Mouse (Mus musculus): ENCODE measurements around the gene Diras1. TPM values are rescaled to one million over a fixed set of nuclear protein-coding genes. Genes with fewer than 3 reads are reported as not detected.
A peak's percentile ranks its signal among the peaks of the same experiment; 100 is the strongest.

The Diras1 gene
- total RNA-seq, 2 experiments from 2014 or later = not detected

- no peak for ATAC-seq (replicated peaks; ENCODE audit: poor library complexity, severe bottlenecking)
Measured at GRCm38 (mm10) chr10:81033586-81033985, 8.1 kb upstream of the Diras1 start.

DNA sequence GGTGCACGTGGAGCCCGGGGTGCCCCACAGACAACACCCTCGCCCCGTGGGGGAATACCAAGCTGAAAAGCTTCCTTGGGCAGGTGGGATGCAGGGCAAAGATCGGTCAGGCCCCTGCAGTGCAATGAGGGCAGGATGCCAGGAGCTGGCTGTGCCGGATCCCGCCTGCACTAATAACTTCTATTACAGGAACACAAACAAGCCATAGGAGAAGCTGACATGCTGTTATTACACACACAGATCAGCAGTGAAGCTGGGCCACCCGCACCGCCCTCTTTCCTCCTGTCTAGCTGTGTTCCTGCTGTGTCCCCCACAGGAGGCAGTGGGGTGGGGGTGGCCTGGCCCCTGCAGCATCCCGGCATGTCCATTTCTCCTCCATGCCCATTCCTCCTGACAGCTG is 3.6 kb upstream of the Diras1 start:
- ATAC-seq (replicated peaks; ENCODE audit: poor library complexity, severe bottlenecking) = no peak

- no peak for ATAC-seq (replicated peaks; ENCODE audit: poor library complexity, severe bottlenecking)
Measured at GRCm38 (mm10) chr10:81028219-81028618, 2.8 kb upstream of the Diras1 start.

DNA sequence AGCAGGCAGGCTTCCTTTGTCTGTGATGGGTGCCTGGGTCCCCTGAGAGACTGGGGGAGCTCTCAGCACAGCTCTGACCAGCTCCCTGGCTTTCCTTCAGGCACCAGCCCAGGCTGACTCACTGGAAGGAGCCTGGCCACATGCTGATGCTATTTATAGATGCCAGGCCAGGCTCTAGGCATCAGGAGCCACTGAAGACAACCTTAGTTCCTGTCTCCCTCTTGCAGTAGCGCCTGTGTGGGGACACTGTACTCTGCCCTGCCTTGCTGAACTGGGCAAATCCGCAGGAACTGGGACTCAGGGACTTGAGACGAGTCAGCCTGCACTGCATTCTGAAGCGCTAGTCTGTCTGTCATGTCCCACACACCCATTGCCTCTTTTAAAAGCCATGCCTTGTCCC is 1.9 kb upstream of the Diras1 start:
- no peak for ATAC-seq (replicated peaks; ENCODE audit: poor library complexity, severe bottlenecking)

- ATAC-seq (replicated peaks; ENCODE audit: poor library complexity, severe bottlenecking) = no peak
Measured at GRCm38 (mm10) chr10:81026857-81027256, 1.4 kb upstream of the Diras1 start.

GRCm38 (mm10) chr10:81025047-81025621 is 328 bp downstream of the Diras1 start:
- peak; percentile 55 for ATAC-seq (replicated peaks; ENCODE audit: poor library complexity, severe bottlenecking)

- no peak for ATAC-seq (replicated peaks; ENCODE audit: poor library complexity, severe bottlenecking)
Measured at GRCm38 (mm10) chr10:81024346-81024937, 1.0 kb downstream of the Diras1 start.

GRCm38 (mm10) chr10:81022744-81023143 is 2.7 kb downstream of the Diras1 start:
- no peak for ATAC-seq (replicated peaks; ENCODE audit: poor library complexity, severe bottlenecking)

DNA sequence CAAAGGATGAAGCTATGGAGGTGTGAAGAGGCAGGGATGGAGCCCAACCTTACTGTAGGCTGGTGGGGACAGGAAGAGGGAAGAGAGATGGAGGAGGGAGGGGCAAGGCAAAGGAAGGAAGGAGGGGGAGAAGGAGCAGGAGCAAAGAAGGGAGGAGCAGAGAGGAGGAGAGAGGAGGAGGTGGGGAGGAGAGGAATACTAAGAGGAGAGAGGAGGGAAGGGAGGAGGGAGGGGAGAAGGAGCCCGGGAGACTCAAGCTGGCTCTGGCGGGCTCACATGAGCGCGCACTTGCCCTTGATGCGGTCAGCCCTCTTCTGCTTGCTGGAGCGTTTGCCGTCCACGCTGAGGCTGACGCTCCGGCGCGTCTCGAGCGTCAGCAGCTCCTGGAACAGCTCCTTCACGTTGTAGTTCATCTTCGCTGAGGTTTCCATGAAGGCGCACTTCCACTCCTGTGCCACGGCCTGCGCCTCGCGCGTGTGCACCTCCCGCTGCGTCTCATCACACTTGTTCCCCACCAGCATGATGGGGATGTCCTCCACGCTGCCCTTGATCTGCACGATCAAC is 3.8 kb downstream of the Diras1 start:
- no peak for ATAC-seq (replicated peaks; ENCODE audit: poor library complexity, severe bottlenecking)

DNA sequence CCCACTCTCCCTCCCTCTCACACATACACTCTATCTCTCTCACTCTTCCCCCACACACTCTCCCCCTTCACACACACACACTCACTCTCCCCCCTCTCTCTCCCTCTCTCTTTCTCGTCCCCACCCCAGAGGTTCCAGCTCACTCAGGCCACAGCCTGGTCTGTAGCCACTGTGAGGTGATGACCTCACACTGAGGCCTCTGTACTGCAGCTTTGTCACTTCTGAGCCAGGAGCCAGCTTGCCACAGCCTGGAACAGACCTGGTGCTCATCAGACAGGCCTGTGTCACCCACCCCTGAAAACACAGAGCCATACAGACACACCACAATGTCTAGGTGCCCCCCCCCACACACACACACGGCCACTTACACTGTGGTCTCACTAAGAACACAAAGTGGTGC is 5.3 kb downstream of the Diras1 start:
- no peak for ATAC-seq (replicated peaks; ENCODE audit: poor library complexity, severe bottlenecking)

DNA sequence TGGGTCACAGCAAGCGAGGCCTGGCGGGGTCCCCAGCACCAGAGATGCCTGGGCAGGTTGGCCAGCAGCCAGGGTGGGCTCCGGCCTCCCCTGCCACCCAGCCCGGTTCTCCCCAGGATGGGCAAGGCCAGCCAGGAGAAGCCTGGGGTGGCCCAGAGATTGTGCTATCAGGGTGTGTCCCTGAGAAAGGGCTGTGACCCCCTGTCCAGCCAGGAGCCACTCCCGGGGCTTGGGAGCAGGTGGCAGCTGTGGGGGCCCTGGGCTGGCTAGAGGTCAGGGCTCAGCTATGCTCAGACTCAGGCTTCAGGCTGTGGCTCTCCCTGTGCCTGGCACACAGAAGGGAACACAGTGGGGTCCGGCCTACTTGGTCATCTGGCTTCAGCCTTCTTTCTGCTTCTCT is 5.8 kb downstream of the Diras1 start:
- ATAC-seq (replicated peaks; ENCODE audit: poor library complexity, severe bottlenecking) = no peak

DNA sequence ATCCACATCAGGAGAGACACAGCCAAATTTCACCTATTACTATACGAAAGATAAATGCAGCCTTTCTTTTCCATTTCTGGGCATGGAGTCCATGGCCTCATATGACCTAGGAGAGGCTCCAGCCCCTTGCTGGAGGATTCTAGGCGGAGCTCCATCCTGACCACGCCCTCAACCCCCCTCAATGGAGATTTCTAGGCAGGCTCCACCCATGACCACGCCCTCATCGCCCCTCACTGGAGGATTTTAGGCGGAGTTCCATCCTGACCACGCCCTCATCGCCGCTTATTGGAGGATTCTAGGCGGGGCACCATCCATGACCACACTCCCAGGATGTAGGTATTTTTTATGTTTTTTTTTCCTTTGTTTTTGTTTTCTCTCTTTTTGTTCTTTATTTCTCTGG is 7.1 kb downstream of the Diras1 start:
- peak; percentile 19 for ATAC-seq (replicated peaks; ENCODE audit: poor library complexity, severe bottlenecking)

DNA sequence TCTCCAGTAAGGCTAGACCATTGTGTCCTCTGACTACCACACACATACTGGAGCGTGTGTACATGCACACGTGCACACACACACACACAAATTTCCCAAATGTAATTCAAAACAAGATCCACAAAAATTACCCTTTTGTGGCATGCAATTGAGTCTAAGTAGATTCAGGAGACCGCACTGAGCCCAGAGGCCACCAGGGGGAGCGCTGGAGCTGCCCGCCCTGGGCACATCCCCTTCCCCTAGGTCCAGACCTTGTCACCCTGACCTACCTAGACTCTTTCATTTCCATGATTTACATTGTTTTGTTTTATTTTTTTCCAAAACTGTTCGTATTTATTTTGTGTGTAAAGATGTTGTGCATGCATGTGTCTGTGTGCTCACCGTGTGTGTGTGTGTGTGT is 8.8 kb downstream of the Diras1 start:
- ATAC-seq (replicated peaks; ENCODE audit: poor library complexity, severe bottlenecking) = peak; percentile 52

- no peak for ATAC-seq (replicated peaks; ENCODE audit: poor library complexity, severe bottlenecking)
Measured at GRCm38 (mm10) chr10:81015666-81016065, 9.8 kb downstream of the Diras1 start.

GRCm38 (mm10) chr10:81014393-81015384 is 10.8 kb downstream of the Diras1 start, which contains the start of gene Gng7:
Gng7 (minus strand) TSS chr10:81014945.
- peak; percentile 96 for ATAC-seq (replicated peaks; ENCODE audit: poor library complexity, severe bottlenecking)

GRCm38 (mm10) chr10:81010851-81011250 is 14.6 kb downstream of the Diras1 start:
- ATAC-seq (replicated peaks; ENCODE audit: poor library complexity, severe bottlenecking) = no peak

- ATAC-seq (replicated peaks; ENCODE audit: poor library complexity, severe bottlenecking) = peak; percentile 58
Measured at GRCm38 (mm10) chr10:81007240-81007639, 18.2 kb downstream of the Diras1 start.

GRCm38 (mm10) chr10:81006005-81006677 is 19.3 kb downstream of the Diras1 start:
- ATAC-seq (replicated peaks; ENCODE audit: poor library complexity, severe bottlenecking) = no peak

DNA sequence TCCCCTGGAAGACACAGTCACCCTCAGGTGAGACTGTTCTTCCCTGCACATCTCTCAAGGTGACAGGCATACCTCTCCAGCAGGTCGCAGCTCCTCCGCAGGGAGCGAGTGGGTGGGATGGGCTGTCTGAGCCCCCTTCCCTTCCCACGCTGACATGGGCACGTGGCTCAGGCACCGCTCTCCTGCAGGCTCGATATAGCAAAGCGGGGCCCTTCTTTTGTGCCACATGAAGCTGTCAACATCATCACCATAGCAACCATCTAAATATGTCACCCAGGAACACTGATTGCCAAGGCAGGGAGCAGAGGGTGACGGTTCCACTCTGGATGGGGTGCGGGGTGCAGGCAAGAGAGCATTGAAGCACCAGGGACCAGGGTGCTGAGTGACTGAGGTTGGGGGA is 24.3 kb downstream of the Diras1 start:
- ATAC-seq (replicated peaks; ENCODE audit: poor library complexity, severe bottlenecking) = no peak

Data from granulocyte monocyte progenitor cell, adult 5-6 weeks (primary cell).